Mouse (Mus musculus) retina, postnatal 1 day (tissue): Measurements from ENCODE around the gene Gm28360.
"Not testable (repeated sequence)": the region's sequence is repeated elsewhere in the genome, so short reads cannot be mapped to it uniquely, and the experiment has no call there.

Source experiments
- DNase-seq: peaks from one replicate; pipeline ENCODE4 v3.0.0-alpha.2; 2012

Gene Gm28360

GRCm38 (mm10) chr1:117829781-117830180 lies at the start of gene Gm28360:
Gene Gm28360 (plus strand): TSS chr1:117830081.
- DNase-seq, result not testable (repeated sequence)

- DNase-seq, result not testable (repeated sequence)
Observed at GRCm38 (mm10) chr1:117780833-117781232, 49.0 kb upstream of the Gm28360 start, which contains the start of gene B020011L13Rik. Gene B020011L13Rik (plus strand): TSS chr1:117781133.

- not testable (repeated sequence) for DNase-seq
Observed at GRCm38 (mm10) chr1:117816271-117816670, 13.6 kb upstream of the Gm28360 start.

GRCm38 (mm10) chr1:117851718-117852117 lies 21.8 kb downstream of the Gm28360 start:
- DNase-seq, result not testable (repeated sequence)
